Mouse (Mus musculus) myocyte (in vitro differentiated cells): ENCODE measurements around the gene Bin2.

ENCODE experiments used
- CEBPB ChIP-seq: IDR thresholded peaks from 2 replicates; pipeline ENCODE4 v1.6.1; 2011; ENCODE audit warnings: mild to moderate bottlenecking, moderate library complexity; ENCODE audit not compliant: poor library complexity, insufficient read depth, severe bottlenecking
- E2F4 ChIP-seq: IDR thresholded peaks from one replicate; pipeline ENCODE4 v1.6.1; 2011; ENCODE audit warnings: mild to moderate bottlenecking, control low read depth, moderate library complexity; ENCODE audit not compliant: insufficient read depth
- MAX ChIP-seq: IDR thresholded peaks from one replicate; pipeline ENCODE4 v1.6.1; 2011; ENCODE audit warnings: low read depth, mild to moderate bottlenecking, control low read depth
- MYOD1 ChIP-seq, 3 experiments: IDR thresholded peaks; one replicate each; pipeline ENCODE4 v1.6.1; 2011; ENCODE audit warnings: control low read depth in 2 of 3, low read depth in 2 of 3, mild to moderate bottlenecking in 2 of 3, moderate library complexity in 1 of 3; ENCODE audit not compliant: insufficient read length in 2 of 3, control insufficient read depth in 1 of 3
- MYOG ChIP-seq, 3 experiments: IDR thresholded peaks; one replicate each; pipeline ENCODE4 v1.6.1; 2011; ENCODE audit warnings: control low read depth in 2 of 3, low read depth in 2 of 3, mild to moderate bottlenecking in 2 of 3; ENCODE audit not compliant: insufficient read length in 2 of 3, control insufficient read depth in 1 of 3, insufficient read depth in 1 of 3
- POLR2A ChIP-seq: IDR thresholded peaks from one replicate; pipeline ENCODE4 v1.6.1; 2011; ENCODE audit warnings: low read depth, mild to moderate bottlenecking, control low read depth, moderate library complexity; ENCODE audit not compliant: insufficient read length
- POLR2AphosphoS2 ChIP-seq: IDR thresholded peaks from one replicate; pipeline ENCODE4 v1.6.1; 2011; ENCODE audit warnings: low read depth, control low read depth; ENCODE audit not compliant: insufficient read length
- REST ChIP-seq: IDR thresholded peaks from one replicate; pipeline ENCODE4 v1.6.1; 2011; ENCODE audit warnings: mild to moderate bottlenecking, control low read depth, moderate library complexity; ENCODE audit not compliant: insufficient read depth, insufficient read length
- SRF ChIP-seq: IDR thresholded peaks from one replicate; pipeline ENCODE4 v1.6.1; 2011; ENCODE audit warnings: low read depth; ENCODE audit not compliant: control insufficient read depth, insufficient read length
- TCF12 ChIP-seq: IDR thresholded peaks from one replicate; pipeline ENCODE4 v1.6.1; 2011; ENCODE audit warnings: mild to moderate bottlenecking, control low read depth; ENCODE audit not compliant: poor library complexity, insufficient read depth, severe bottlenecking
- TCF3 ChIP-seq: IDR thresholded peaks from one replicate; pipeline ENCODE4 v1.6.1; 2011; ENCODE audit warnings: low read depth, control low read depth; ENCODE audit not compliant: insufficient read length
- USF1 ChIP-seq: IDR thresholded peaks from one replicate; pipeline ENCODE4 v1.6.1; 2011; ENCODE audit warnings: low read depth, mild to moderate bottlenecking, control low read depth, moderate library complexity

- TF ChIP-seq MYOG (IDR thresholded peaks at IDR 0.05; ENCODE audit: control insufficient read depth in 1 of 3, insufficient read depth in 1 of 3, insufficient read length in 2 of 3, low read depth in 2 of 3) (no peak), POLR2A (no peak), TCF12 (no peak), E2F4 (no peak), USF1 (no peak), SRF (no peak), MAX (no peak), CEBPB (no peak), MYOD1 (IDR thresholded peaks at IDR 0.05; ENCODE audit: control insufficient read depth in 1 of 3, insufficient read length in 2 of 3, low read depth in 2 of 3) (no peak), POLR2AphosphoS2 (no peak), TCF3 (no peak), REST (no peak)
Measured at GRCm38 (mm10) chr15:100655201-100655600, 14.2 kb downstream of the Bin2 start.
